Mouse (Mus musculus) midbrain, embryonic 16.5 days (tissue): Measurements from ENCODE around the gene Cd19. TPM values are rescaled to one million over a fixed set of nuclear protein-coding genes. Genes with fewer than 3 reads are reported as not detected.

Experiments used
- ATAC-seq: fragments of 200-750 bp; cut with Nextera tagmentation; 2 replicates; pipeline ENCODE4 v1.8.0; 2017; ENCODE audit warnings: moderate TSS enrichment
- H3K27ac ChIP-seq: fragments of 300-500 bp; sonication (generic); 2 replicates; pipeline ENCODE4 v1.5.1; 2014; ENCODE audit warnings: mild to moderate bottlenecking, low read length, mixed read lengths
- H3K27me3 ChIP-seq: fragments of 300-500 bp; sonication (generic); 2 replicates; pipeline ENCODE4 v1.6.1; 2014; ENCODE audit warnings: low read depth, low read length, mixed read lengths; ENCODE audit not compliant: control insufficient read depth, insufficient read depth
- H3K36me3 ChIP-seq: fragments of 300-500 bp; sonication (generic); 2 replicates; pipeline ENCODE4 v1.6.1; 2014; ENCODE audit warnings: mild to moderate bottlenecking, low read length, moderate library complexity, mixed read lengths; ENCODE audit not compliant: control insufficient read depth, insufficient read depth
- H3K4me1 ChIP-seq: fragments of 300-500 bp; sonication (generic); 2 replicates; pipeline ENCODE4 v1.6.1; 2014; ENCODE audit warnings: mild to moderate bottlenecking, low read length, mixed read lengths; ENCODE audit not compliant: control insufficient read depth, insufficient read depth
- H3K4me2 ChIP-seq: fragments of 300-500 bp; sonication (generic); 2 replicates; pipeline ENCODE4 v1.6.1; 2014; ENCODE audit warnings: mild to moderate bottlenecking, low read length, mixed read lengths
- H3K4me3 ChIP-seq: fragments of 300-500 bp; sonication (generic); 2 replicates; pipeline ENCODE4 v1.5.1; 2014; ENCODE audit warnings: low read depth, mild to moderate bottlenecking, low read length, moderate library complexity, mixed read lengths
- H3K9ac ChIP-seq: fragments of 300-500 bp; sonication (generic); 2 replicates; pipeline ENCODE4 v1.6.1; 2014; ENCODE audit warnings: low read depth, low read length, mixed read lengths
- H3K9me3 ChIP-seq: fragments of 300-500 bp; sonication (generic); replicated peaks from 2 replicates; pipeline ENCODE4 v1.6.1; 2014; ENCODE audit warnings: mild to moderate bottlenecking, low read length, mixed read lengths; ENCODE audit not compliant: control insufficient read depth, poor library complexity, severe bottlenecking
- WGBS: fragments of 180-500 bp; shearing (Covaris S2); extraction: QIAGEN DNeasy Blood & Tissue Kit; methylation state at CpG from one replicate; pipeline ENCODE4 v1.1.7; 2014; 5-methylcytosine and 5-hydroxymethylcytosine counted together
- polyA plus RNA-seq: library from polyadenylated mRNA; unstranded; fragments of >200 nt; fragmentation: Nextera tagmentation; extraction: Ambion mirVana; gene quantifications from 2 replicates; pipeline ENCODE4 v1.2.1, GENCODE M21; 2015

The Cd19 gene
- polyA plus RNA-seq, 1 experiment from 2014 or later = not detected

GRCm38 (mm10) chr7:126428154-126428553 lies 13.5 kb upstream of the Cd19 start:
- H3K4me3 ChIP-seq = peak overlapping the region; percentile 72
- H3K27ac ChIP-seq = peak overlapping the region; percentile 93
- H3K9ac ChIP-seq = peak overlapping the region; percentile 86
- peak overlapping the region; percentile 84 for H3K4me2 ChIP-seq
- H3K9me3 ChIP-seq = no peaks in the 10 kb centered on the region
- peak; percentile 37; the same call in 1 of the 2 replicates for ATAC-seq
- H3K27me3 ChIP-seq = no peaks in the 10 kb centered on the region
- no peaks in the 10 kb centered on the region for H3K36me3 ChIP-seq
- H3K4me1 ChIP-seq = peaks cover 12% of the 10 kb centered on the region
- WGBS = 15% methylated on average over 4 of the region's 4 CpGs

GRCm38 (mm10) chr7:126427323-126427860 lies 12.7 kb upstream of the Cd19 start:
- Histone ChIP-seq H3K27ac (no peak overlapping the region), H3K4me3 (no peak overlapping the region), H3K4me2 (no peak overlapping the region), H3K4me1 (peaks cover 12% of the 10 kb centered on the region), H3K9me3 (no peaks in the 10 kb centered on the region), H3K27me3 (no peaks in the 10 kb centered on the region), H3K36me3 (no peaks in the 10 kb centered on the region), H3K9ac (no peak overlapping the region)
- WGBS = 66% methylated on average over 12 of the region's 13 CpGs
- no peak for ATAC-seq

- Histone ChIP-seq H3K36me3 (no peaks in the 10 kb centered on the region), H3K27me3 (no peaks in the 10 kb centered on the region), H3K9me3 (no peaks in the 10 kb centered on the region), H3K9ac (no peak overlapping the region), H3K27ac (no peak overlapping the region), H3K4me1 (peaks cover 5% of the 10 kb centered on the region; the same call in 1 of the 2 replicates), H3K4me2 (no peak overlapping the region), H3K4me3 (no peak overlapping the region)
- 89% methylated on average over 6 of the region's 6 CpGs for WGBS
- ATAC-seq = no peak
Measured at GRCm38 (mm10) chr7:126424161-126424560, 9.5 kb upstream of the Cd19 start.

GRCm38 (mm10) chr7:126421756-126422155 lies 7.1 kb upstream of the Cd19 start:
- H3K9me3 ChIP-seq = no peaks in the 10 kb centered on the region
- H3K4me3 ChIP-seq = no peak overlapping the region
- no peaks in the 10 kb centered on the region for H3K4me1 ChIP-seq
- no peaks in the 10 kb centered on the region for H3K36me3 ChIP-seq
- no peaks in the 10 kb centered on the region for H3K27me3 ChIP-seq
- no peak for ATAC-seq
- H3K9ac ChIP-seq = no peak overlapping the region
- 91% methylated on average over 5 of the region's 5 CpGs for WGBS
- H3K27ac ChIP-seq = no peak overlapping the region
- no peak overlapping the region for H3K4me2 ChIP-seq

- Histone ChIP-seq H3K4me2 (no peak overlapping the region), H3K36me3 (no peaks in the 10 kb centered on the region), H3K4me3 (no peak overlapping the region), H3K27me3 (0 out of 2 replicates have a peak, but pooled peaks cover 2% of the 10 kb centered on the region), H3K9me3 (no peaks in the 10 kb centered on the region), H3K4me1 (no peaks in the 10 kb centered on the region), H3K27ac (no peak overlapping the region), H3K9ac (no peak overlapping the region)
- 69% methylated on average over 3 of the region's 3 CpGs for WGBS
- ATAC-seq = no peak
Measured at GRCm38 (mm10) chr7:126418496-126418895, 3.8 kb upstream of the Cd19 start.

GRCm38 (mm10) chr7:126417606-126418005 lies 2.9 kb upstream of the Cd19 start:
- Histone ChIP-seq H3K4me3 (no peak overlapping the region), H3K9me3 (no peaks in the 10 kb centered on the region), H3K4me1 (no peaks in the 10 kb centered on the region), H3K9ac (no peak overlapping the region), H3K27ac (no peak overlapping the region), H3K4me2 (no peak overlapping the region), H3K27me3 (0 out of 2 replicates have a peak, but pooled peaks cover 2% of the 10 kb centered on the region), H3K36me3 (no peaks in the 10 kb centered on the region)
- 75% methylated on average over 4 of the region's 4 CpGs for WGBS
- ATAC-seq = no peak

- H3K9me3 ChIP-seq = no peaks in the 10 kb centered on the region
- H3K27me3 ChIP-seq = 0 out of 2 replicates have a peak, but pooled peaks cover 2% of the 10 kb centered on the region
- no peak overlapping the region for H3K9ac ChIP-seq
- H3K4me1 ChIP-seq = no peaks in the 10 kb centered on the region
- H3K36me3 ChIP-seq = no peaks in the 10 kb centered on the region
- no peak overlapping the region for H3K27ac ChIP-seq
- no peak for ATAC-seq
- H3K4me3 ChIP-seq = no peak overlapping the region
- WGBS = 8% methylated on average over 8 of the region's 8 CpGs
- H3K4me2 ChIP-seq = no peak overlapping the region
Measured at GRCm38 (mm10) chr7:126417045-126417444, 2.4 kb upstream of the Cd19 start.

- ATAC-seq = no peak
- 0 out of 2 replicates have a peak, but pooled peaks cover 2% of the 10 kb centered on the region for H3K27me3 ChIP-seq
- no peak overlapping the region for H3K4me2 ChIP-seq
- no peak overlapping the region for H3K27ac ChIP-seq
- H3K4me1 ChIP-seq = no peaks in the 10 kb centered on the region
- H3K9ac ChIP-seq = no peak overlapping the region
- H3K9me3 ChIP-seq = no peaks in the 10 kb centered on the region
- WGBS = 43% methylated on average over 2 of the region's 2 CpGs
- no peaks in the 10 kb centered on the region for H3K36me3 ChIP-seq
- no peak overlapping the region for H3K4me3 ChIP-seq
Measured at GRCm38 (mm10) chr7:126416615-126417014, 1.9 kb upstream of the Cd19 start.

GRCm38 (mm10) chr7:126411061-126411460 lies 3.6 kb downstream of the Cd19 start:
- ATAC-seq = no peak
- Histone ChIP-seq H3K27me3 (0 out of 2 replicates have a peak, but pooled peaks cover 2% of the 10 kb centered on the region), H3K36me3 (no peaks in the 10 kb centered on the region), H3K9me3 (no peaks in the 10 kb centered on the region), H3K27ac (no peak overlapping the region), H3K4me3 (no peak overlapping the region), H3K9ac (no peak overlapping the region), H3K4me1 (no peaks in the 10 kb centered on the region), H3K4me2 (no peak overlapping the region)
- WGBS = 83% methylated on average over 4 of the region's 4 CpGs
